Mouse (Mus musculus): Measurements from ENCODE around the gene Sqstm1. TPM values are rescaled to one million over a fixed set of nuclear protein-coding genes. Genes with fewer than 3 reads are reported as not detected.
A peak's percentile ranks its signal among the peaks of the same experiment; 100 is the strongest.
"Not testable (repeated sequence)": the region's sequence is repeated elsewhere in the genome, so short reads cannot be mapped to it uniquely, and the experiment has no call there.

Gene Sqstm1
- polyA plus RNA-seq, 1 experiment: 332 TPM

DNA sequence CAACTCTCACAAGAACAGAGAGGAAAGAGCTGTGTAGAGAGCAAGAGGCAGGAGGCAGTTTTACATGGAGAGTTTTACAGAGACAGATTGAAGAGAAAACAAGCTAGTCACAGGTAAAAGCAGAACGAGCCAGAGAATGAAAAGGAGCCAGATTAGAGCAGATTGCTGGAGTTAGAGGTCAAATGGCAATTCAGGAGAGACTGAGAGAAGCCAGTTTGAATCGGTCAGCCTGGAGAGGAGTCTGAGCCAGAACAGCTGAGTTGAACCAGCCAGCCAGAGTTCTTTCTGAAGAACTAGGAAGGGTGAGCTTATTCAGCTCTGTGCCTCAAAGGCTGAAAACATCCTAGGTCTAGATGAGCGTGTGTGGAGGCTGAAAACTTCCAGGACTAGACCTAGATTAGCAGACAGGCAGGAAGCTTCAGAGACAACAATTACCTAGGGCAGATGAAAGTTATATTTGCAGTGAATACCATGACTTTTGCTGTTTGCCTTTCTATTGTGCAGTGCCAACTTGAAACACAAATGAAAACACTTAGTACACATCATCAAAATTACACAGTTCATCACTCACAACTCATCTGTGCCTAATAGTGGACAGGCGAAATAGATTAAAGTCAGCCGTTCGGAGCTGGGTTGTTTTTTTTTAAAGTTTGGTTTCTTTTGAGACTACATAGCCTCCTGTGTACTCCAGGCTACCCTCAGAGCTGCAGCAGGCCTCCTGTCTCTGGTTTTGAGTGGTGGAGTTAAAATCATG lies 30.0 kb downstream of the Sqstm1 start:
- Histone ChIP-seq H3K4me1 (ENCODE audit: control insufficient read depth, insufficient read depth, low read length) (peaks cover 3% of the 10 kb centered on the region; the same call in 1 of the 2 replicates), H3K4me3 (ENCODE audit: insufficient read depth, low read length) (no peak overlapping the region), H3K27ac (ENCODE audit: insufficient read depth, low read length) (no peak overlapping the region)
- no peak for TF ChIP-seq CTCF (IDR thresholded peaks at IDR 0.05; ENCODE audit: borderline replicate concordance, insufficient read depth, low read length)

DNA sequence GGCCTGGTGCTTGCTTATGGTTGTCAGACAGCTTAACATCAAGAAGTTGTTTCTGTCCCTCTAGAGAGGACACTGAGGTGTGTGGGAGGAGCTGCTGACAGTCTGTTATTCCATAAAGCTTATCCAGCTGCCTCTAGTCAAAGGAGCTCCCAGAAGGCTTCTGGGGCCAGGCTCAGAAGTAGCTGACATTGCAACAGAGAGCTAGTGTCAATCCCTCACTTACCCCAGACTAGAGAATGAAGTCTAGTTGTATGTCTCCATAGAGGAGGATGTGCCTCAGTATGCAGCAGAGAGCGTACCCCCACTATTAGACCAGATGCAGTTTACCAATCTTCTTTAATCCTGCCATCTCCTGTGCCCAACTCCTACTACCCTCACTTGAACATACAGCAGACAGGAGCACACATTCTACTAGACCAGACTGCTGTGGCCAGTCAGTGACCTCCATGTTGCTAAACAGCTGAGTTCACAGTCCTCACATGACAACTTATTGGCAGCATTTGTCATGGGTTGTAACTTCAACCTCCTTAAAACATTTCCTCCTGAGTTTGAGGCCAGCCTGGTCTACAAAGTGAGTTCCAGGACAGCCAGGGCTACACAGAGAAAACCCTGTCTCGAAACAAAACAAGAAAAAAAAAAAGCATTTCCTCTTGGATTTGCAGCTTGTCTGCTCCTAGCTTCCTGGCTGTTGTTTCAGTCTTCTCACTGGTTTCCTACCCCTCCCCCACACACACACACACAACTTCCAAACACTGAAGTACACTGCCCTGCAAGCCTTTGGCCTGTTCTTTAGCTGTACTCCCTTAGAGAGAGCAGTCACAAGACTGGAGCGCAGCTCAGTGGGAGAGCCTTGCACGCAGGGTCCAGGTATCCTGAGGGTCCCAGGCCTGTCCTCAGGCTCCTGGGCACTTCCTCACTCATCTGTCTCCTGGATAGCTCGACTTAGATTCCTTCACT lies 31.8 kb downstream of the Sqstm1 start:
- Histone ChIP-seq H3K4me3 (ENCODE audit: insufficient read depth, low read length) (no peak overlapping the region), H3K27ac (ENCODE audit: insufficient read depth, low read length) (no peak overlapping the region), H3K4me1 (ENCODE audit: control insufficient read depth, insufficient read depth, low read length) (peaks cover 3% of the 10 kb centered on the region; the same call in 1 of the 2 replicates)
- TF ChIP-seq CTCF (IDR thresholded peaks at IDR 0.05; ENCODE audit: borderline replicate concordance, insufficient read depth, low read length): no peak
- TF ChIP-seq POLR2A (IDR thresholded peaks at IDR 0.05; ENCODE audit: low read depth, low read length): no peak

DNA sequence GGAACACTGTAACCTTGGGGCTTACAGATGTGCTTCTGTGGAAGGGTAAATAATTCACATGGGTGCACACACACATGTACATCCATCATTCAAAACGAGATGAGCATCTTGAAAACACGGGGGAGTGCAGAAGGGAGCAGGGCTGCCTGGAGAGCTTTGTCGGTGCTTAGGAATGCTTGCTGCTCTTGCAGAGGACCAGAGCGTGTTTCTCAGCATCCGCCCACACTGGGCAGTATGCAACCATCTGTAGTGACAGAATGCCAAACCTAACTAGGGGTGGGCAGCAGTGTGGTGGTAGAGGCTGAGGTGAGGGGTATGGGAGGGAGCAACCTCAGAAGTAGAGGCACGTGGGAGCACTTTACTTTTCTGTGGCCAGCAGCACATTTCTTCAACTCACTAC lies 33.5 kb downstream of the Sqstm1 start:
- Histone ChIP-seq H3K27ac (ENCODE audit: insufficient read depth, low read length) (no peak overlapping the region), H3K4me1 (ENCODE audit: control insufficient read depth, insufficient read depth, low read length) (peaks cover 3% of the 10 kb centered on the region; the same call in 1 of the 2 replicates), H3K4me3 (ENCODE audit: insufficient read depth, low read length) (no peak overlapping the region)
- TF ChIP-seq POLR2A (IDR thresholded peaks at IDR 0.05; ENCODE audit: low read depth, low read length) (no peak), CTCF (IDR thresholded peaks at IDR 0.05; ENCODE audit: borderline replicate concordance, insufficient read depth, low read length) (no peak)

DNA sequence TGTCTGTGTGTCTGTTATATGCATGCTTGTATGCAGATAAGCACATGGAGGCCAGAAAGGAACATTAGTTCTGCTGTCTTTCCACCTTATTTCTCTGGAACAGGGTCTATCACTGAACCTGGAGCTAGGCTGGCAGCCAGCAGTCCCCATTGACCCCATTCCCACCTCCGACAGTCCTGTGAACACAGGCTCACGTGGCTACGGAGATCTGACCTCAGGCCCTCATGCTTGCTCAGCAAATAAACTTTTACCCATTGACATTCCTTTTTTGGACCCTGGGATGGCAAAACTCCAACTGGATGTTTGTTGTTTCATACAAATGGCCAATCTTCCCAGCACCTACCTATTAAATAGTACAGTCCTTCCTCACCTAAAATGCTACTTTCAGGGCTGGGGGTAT lies 34.3 kb downstream of the Sqstm1 start:
- Histone ChIP-seq H3K27ac (ENCODE audit: insufficient read depth, low read length) (no peak overlapping the region), H3K4me3 (ENCODE audit: insufficient read depth, low read length) (no peak overlapping the region), H3K4me1 (ENCODE audit: control insufficient read depth, insufficient read depth, low read length) (peaks cover 3% of the 10 kb centered on the region; the same call in 1 of the 2 replicates)
- TF ChIP-seq POLR2A (IDR thresholded peaks at IDR 0.05; ENCODE audit: low read depth, low read length) (no peak), CTCF (IDR thresholded peaks at IDR 0.05; ENCODE audit: borderline replicate concordance, insufficient read depth, low read length) (no peak)

DNA sequence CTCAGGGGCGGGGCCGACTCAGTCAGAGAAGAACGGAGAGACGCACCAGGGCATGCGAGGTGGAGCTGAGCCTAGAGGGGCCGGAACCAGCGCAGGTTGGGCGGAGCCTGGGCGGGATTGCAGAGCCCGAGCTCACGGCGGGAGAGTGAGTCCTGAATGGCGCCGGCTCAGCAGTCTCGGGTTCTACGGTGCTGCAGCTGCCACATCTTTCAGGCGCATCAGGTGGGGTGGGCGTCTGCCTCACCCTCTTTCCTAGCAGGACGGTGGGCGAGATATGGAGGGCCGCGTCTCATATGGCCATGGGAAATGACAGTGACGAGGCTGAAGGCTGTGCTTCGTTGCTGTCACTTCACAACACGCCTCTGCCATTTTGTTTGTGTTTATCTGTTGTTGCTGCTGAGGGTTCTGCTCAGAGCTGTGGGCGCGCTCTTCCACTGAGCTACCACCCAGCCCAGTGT lies 35.9 kb downstream of the Sqstm1 start:
- TF ChIP-seq CTCF (IDR thresholded peaks at IDR 0.05; ENCODE audit: borderline replicate concordance, insufficient read depth, low read length) (no peak), POLR2A (IDR thresholded peaks at IDR 0.05; ENCODE audit: low read depth, low read length) (peak; percentile 87)
- no peak overlapping the region for H3K27ac ChIP-seq (ENCODE audit: insufficient read depth, low read length)
- H3K4me1 ChIP-seq (ENCODE audit: control insufficient read depth, insufficient read depth, low read length): peaks cover 3% of the 10 kb centered on the region; the same call in 1 of the 2 replicates
- peak overlapping the region; percentile 78 for H3K4me3 ChIP-seq (ENCODE audit: insufficient read depth, low read length)

DNA sequence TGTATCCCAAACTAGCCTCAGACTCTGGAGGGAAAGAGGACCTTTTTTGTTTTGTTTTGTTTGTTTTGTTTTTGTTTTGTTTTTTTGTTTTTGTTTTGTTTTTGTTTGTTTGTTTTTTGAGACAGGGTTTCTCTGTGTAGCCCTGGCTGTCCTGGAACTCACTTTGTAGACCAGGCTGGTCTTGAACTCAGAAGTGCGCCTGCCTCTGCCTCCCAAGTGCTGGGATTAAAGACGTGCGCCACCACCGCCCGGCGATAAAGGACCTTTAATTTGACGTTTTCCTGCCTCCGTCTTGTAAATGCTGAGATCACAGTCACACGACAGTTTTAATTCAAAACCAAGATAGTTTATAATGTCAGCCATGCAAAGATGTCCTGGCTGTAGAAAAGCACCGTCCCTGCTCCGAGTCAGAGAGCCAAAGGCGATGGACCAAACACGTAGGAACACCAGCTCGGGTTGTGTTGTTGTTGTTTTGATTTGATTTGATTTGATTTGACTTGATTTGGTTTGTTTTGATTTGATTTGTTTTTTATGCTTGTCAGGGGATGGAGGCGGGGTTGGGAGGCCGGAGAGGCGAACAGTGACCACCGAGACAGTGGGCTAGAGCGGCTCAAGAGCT lies 36.4 kb downstream of the Sqstm1 start, which contains the start of gene Mrnip:
Gene Mrnip (plus strand): TSS at position 334 of the 619 bp plus-strand sequence.
- peak within 1 kb of the TSS; percentile 78 for H3K4me3 ChIP-seq (ENCODE audit: insufficient read depth, low read length)
- H3K4me1 ChIP-seq (ENCODE audit: control insufficient read depth, insufficient read depth, low read length); H3K27ac ChIP-seq (ENCODE audit: insufficient read depth, low read length): not testable (repeated sequence)

DNA sequence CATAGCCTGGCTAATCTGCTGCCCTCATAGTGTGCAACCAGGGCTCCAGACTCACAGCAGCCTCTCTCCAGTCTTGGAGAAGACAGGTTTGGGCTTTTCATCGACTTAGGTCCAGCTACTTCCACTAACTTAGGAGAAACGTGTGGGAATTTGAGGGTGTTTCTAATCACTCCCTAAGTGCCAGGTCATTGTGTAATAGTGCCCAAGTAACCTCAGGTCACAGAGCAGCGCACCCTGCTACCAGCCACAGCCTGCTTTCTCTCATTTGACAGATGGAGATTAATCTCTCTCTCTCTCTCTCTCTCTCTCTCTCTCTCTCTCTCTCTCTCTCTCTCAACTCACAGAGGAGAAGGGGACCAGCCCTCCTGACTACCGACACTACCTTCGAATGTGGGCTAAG lies 42.3 kb downstream of the Sqstm1 start:
- TF ChIP-seq CTCF (IDR thresholded peaks at IDR 0.05; ENCODE audit: borderline replicate concordance, insufficient read depth, low read length) (no peak), POLR2A (IDR thresholded peaks at IDR 0.05; ENCODE audit: low read depth, low read length) (no peak)
- Histone ChIP-seq H3K4me3 (ENCODE audit: insufficient read depth, low read length) (no peak overlapping the region), H3K27ac (ENCODE audit: insufficient read depth, low read length) (no peak overlapping the region), H3K4me1 (ENCODE audit: control insufficient read depth, insufficient read depth, low read length) (no peaks in the 10 kb centered on the region)

DNA sequence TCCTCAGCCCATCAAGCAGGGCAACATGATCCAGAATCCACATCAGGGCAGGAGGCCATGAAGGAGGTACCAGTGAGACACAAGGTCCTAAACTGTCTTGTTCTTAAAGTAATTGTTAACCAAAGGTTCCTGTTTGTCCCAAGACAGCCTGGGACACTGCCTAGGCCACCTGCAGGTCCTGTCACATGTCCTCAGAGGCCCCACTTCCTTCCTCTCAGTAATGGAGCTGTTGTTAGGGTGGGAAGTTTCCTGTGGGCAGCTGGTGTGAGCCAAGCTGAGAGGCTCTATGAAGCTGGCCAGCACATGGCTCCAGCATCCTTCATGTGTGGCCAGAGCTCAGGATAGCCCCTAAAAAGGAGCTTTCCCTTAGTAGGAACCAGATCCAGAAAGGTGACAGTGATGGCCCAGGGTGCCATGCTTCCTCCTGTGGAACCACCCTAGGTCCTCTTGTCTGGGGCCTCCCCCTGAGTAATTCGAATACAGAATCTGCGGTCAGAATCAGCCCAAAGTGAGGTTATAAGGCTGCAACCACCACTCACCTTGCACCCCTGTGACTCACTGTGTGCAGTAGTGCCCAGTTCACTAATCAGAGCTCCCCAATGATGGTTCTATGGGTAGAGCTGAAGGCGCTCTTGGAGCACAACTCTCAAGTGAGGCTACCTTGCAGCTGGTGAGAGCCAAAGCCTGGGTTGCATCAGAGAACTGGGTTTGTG lies 48.1 kb downstream of the Sqstm1 start:
- H3K4me1 ChIP-seq (ENCODE audit: control insufficient read depth, insufficient read depth, low read length): no peaks in the 10 kb centered on the region

More for the DNA sequence above, 48.1 kb downstream of the Sqstm1 start:
- no peak overlapping the region for H3K4me3 ChIP-seq (ENCODE audit: insufficient read depth, low read length)
- no peak overlapping the region for H3K27ac ChIP-seq (ENCODE audit: insufficient read depth, low read length)
- no peak for TF ChIP-seq CTCF (IDR thresholded peaks at IDR 0.05; ENCODE audit: borderline replicate concordance, insufficient read depth, low read length)
- no peak for TF ChIP-seq POLR2A (IDR thresholded peaks at IDR 0.05; ENCODE audit: low read depth, low read length)
